Mouse (Mus musculus): ENCODE measurements at regions not wholly inside any gene's neighbourhood (a gene's known extent, or its start where the extent isn't known, plus 50 kb on each side); places are given as distances from the start of the nearest gene placed in this dataset.

GRCm38 (mm10) chr11:112976914-112977785, 195.1 kb downstream of the Sox9 start:
- peak; percentile 57 for DNase-seq
- intact Hi-C loops (cut with DNase I), result no loop called here

GRCm38 (mm10) chr11:112978884-112979283, 196.9 kb downstream of the Sox9 start:
- intact Hi-C loops (cut with DNase I), result no loop called here
- no peak for DNase-seq

GRCm38 (mm10) chr11:112979413-112979812, 197.4 kb downstream of the Sox9 start:
- intact Hi-C loops (cut with DNase I), result no loop called here
- DNase-seq, result no peak

GRCm38 (mm10) chr11:112982165-112982801, 200.3 kb downstream of the Sox9 start:
- DNase-seq, result peak; percentile 63
- intact Hi-C loops (cut with DNase I), result no loop called here

- intact Hi-C loops (cut with DNase I), result no loop called here
- DNase-seq, result peak; percentile 88
Measured at GRCm38 (mm10) chr11:112982802-112983591, 201.0 kb downstream of the Sox9 start.

GRCm38 (mm10) chr11:112986029-112986573, 204.1 kb downstream of the Sox9 start:
- DNase-seq, result no peak
- intact Hi-C loops (cut with DNase I), result no loop called here

- DNase-seq, result no peak
- intact Hi-C loops (cut with DNase I), result no loop called here
Measured at GRCm38 (mm10) chr11:112987782-112988181, 205.8 kb downstream of the Sox9 start.

GRCm38 (mm10) chr11:112988900-112989299, 206.9 kb downstream of the Sox9 start:
- intact Hi-C loops (cut with DNase I), result no loop called here
- peak; percentile 51 for DNase-seq

- no peak for DNase-seq
- intact Hi-C loops (cut with DNase I), result no loop called here
Measured at GRCm38 (mm10) chr11:112989981-112990512, 208.0 kb downstream of the Sox9 start.

GRCm38 (mm10) chr11:112990751-112991150, 208.7 kb downstream of the Sox9 start:
- intact Hi-C loops (cut with DNase I), result no loop called here
- DNase-seq, result no peak

- intact Hi-C loops (cut with DNase I), result no loop called here
- DNase-seq, result no peak
Measured at GRCm38 (mm10) chr11:112991862-112992261, 209.8 kb downstream of the Sox9 start.

- DNase-seq, result peak; percentile 56
- intact Hi-C loops (cut with DNase I), result no loop called here
Measured at GRCm38 (mm10) chr11:112998777-112999583, 217.0 kb downstream of the Sox9 start.

- intact Hi-C loops (cut with DNase I), result no loop called here
- DNase-seq, result no peak
Measured at GRCm38 (mm10) chr11:113001071-113001470, 219.0 kb downstream of the Sox9 start.

GRCm38 (mm10) chr11:113005895-113006294, 223.9 kb downstream of the Sox9 start:
- no peak for DNase-seq
- intact Hi-C loops (cut with DNase I), result no loop called here

- intact Hi-C loops (cut with DNase I), result no loop called here
- DNase-seq, result peak; percentile 43
Measured at GRCm38 (mm10) chr11:113008521-113008920, 226.5 kb downstream of the Sox9 start.

- intact Hi-C loops (cut with DNase I), result no loop called here
- DNase-seq, result no peak
Measured at GRCm38 (mm10) chr11:113009376-113009775, 227.4 kb downstream of the Sox9 start.

- intact Hi-C loops (cut with DNase I), result no loop called here
- no peak for DNase-seq
Measured at GRCm38 (mm10) chr11:113010906-113011305, 228.9 kb downstream of the Sox9 start.

GRCm38 (mm10) chr11:113014186-113015010, 232.4 kb downstream of the Sox9 start:
- intact Hi-C loops (cut with DNase I), result no loop called here
- no peak for DNase-seq

GRCm38 (mm10) chr11:113015686-113016304, 233.8 kb downstream of the Sox9 start:
- no peak for DNase-seq
- intact Hi-C loops (cut with DNase I), result no loop called here

All from left cerebral cortex, postnatal 4 days (tissue).